Mouse (Mus musculus) forebrain, embryonic 14.5 days (tissue): ENCODE data around the gene Spo11. TPM values are rescaled to one million over a fixed set of nuclear protein-coding genes. Genes with fewer than 3 reads are reported as not detected.
A peak's percentile ranks its signal among the peaks of the same experiment; 100 is the strongest.

Experiments used
- ATAC-seq: fragments of 200-750 bp; cut with Nextera tagmentation; 2 replicates; pipeline ENCODE4 v1.8.0; 2017; ENCODE audit warnings: mild to moderate bottlenecking, moderate library complexity
- DNase-seq: peaks from one replicate; pipeline ENCODE4 v3.0.0-alpha.2; 2015; ENCODE audit warnings: low spot score
- H3K27ac ChIP-seq: fragments of 300-500 bp; sonication (generic); 2 replicates; pipeline ENCODE4 v1.5.1; 2014; ENCODE audit warnings: low read depth, mild to moderate bottlenecking, control low read depth, low read length, moderate library complexity
- H3K27me3 ChIP-seq: fragments of 300-500 bp; sonication (generic); replicated peaks from 2 replicates; pipeline ENCODE4 v1.6.1; 2014; ENCODE audit warnings: low read length, control low read depth, mixed read lengths; ENCODE audit not compliant: control insufficient read depth, insufficient read depth
- H3K36me3 ChIP-seq: fragments of 300-500 bp; sonication (generic); 2 replicates; pipeline ENCODE4 v1.6.1; 2014; ENCODE audit warnings: low read length, control low read depth; ENCODE audit not compliant: control insufficient read depth, insufficient read depth
- H3K4me1 ChIP-seq: fragments of 300-500 bp; sonication (generic); 2 replicates; pipeline ENCODE4 v1.6.1; 2014; ENCODE audit warnings: antibody characterized with exemption, low read length, control low read depth; ENCODE audit not compliant: control insufficient read depth, insufficient read depth
- H3K4me2 ChIP-seq: fragments of 300-500 bp; sonication (generic); 2 replicates; pipeline ENCODE4 v1.6.1; 2014; ENCODE audit warnings: mild to moderate bottlenecking, control low read depth, low read length
- H3K4me3 ChIP-seq: fragments of 300-500 bp; sonication (generic); 2 replicates; pipeline ENCODE4 v1.5.1; 2014; ENCODE audit warnings: low read depth, low read length, control low read depth
- H3K9ac ChIP-seq: fragments of 300-500 bp; sonication (generic); 2 replicates; pipeline ENCODE4 v1.6.1; 2014; ENCODE audit warnings: mild to moderate bottlenecking, low read length, control low read depth, moderate library complexity
- H3K9me3 ChIP-seq: fragments of 300-500 bp; sonication (generic); replicated peaks from 2 replicates; pipeline ENCODE4 v1.6.1; 2016; ENCODE audit warnings: low read length, control low read depth, mixed read lengths; ENCODE audit not compliant: control insufficient read depth
- WGBS: fragments of 180-500 bp; shearing (Covaris S2); extraction: QIAGEN DNeasy Blood & Tissue Kit; methylation state at CpG from one replicate; pipeline ENCODE4 v1.1.7; 2014; 5-methylcytosine and 5-hydroxymethylcytosine counted together
- polyA plus RNA-seq: library from polyadenylated mRNA; unstranded; fragments of >200 nt; fragmentation: Nextera tagmentation; extraction: Ambion mirVana; gene quantifications from 2 replicates; pipeline ENCODE4 v1.2.1, GENCODE M21; 2014

Spo11 gene
- polyA plus RNA-seq, 1 experiment from 2014 or later, result 0.95 TPM

GRCm38 (mm10) chr2:172996207-172996606 is 18.7 kb downstream of the Spo11 start:
- Histone ChIP-seq H3K27ac (no peak overlapping the region), H3K4me3 (no peak overlapping the region), H3K27me3 (no peaks in the 10 kb centered on the region), H3K9ac (no peak overlapping the region), H3K9me3 (no peaks in the 10 kb centered on the region), H3K4me2 (no peak overlapping the region), H3K36me3 (no peaks in the 10 kb centered on the region), H3K4me1 (peaks cover 4% of the 10 kb centered on the region)
- WGBS, result 13% methylated on average over 4 of the region's 4 CpGs
- ATAC-seq, result no peak
- peak; percentile 87 for DNase-seq

- DNase-seq (no peak), ATAC-seq (no peak)
- peaks cover 3% of the 10 kb centered on the region for H3K36me3 ChIP-seq
- H3K9me3 ChIP-seq, result no peaks in the 10 kb centered on the region
- H3K27me3 ChIP-seq, result no peaks in the 10 kb centered on the region
- H3K9ac ChIP-seq, result no peak overlapping the region
- H3K4me1 ChIP-seq, result peaks cover 7% of the 10 kb centered on the region
- no peak overlapping the region for H3K4me3 ChIP-seq
- no peak overlapping the region for H3K4me2 ChIP-seq
- H3K27ac ChIP-seq, result no peak overlapping the region
- WGBS, result 77% methylated on average over 11 of the region's 11 CpGs
Observed at GRCm38 (mm10) chr2:172997748-172998147, 20.2 kb downstream of the Spo11 start.

DNA sequence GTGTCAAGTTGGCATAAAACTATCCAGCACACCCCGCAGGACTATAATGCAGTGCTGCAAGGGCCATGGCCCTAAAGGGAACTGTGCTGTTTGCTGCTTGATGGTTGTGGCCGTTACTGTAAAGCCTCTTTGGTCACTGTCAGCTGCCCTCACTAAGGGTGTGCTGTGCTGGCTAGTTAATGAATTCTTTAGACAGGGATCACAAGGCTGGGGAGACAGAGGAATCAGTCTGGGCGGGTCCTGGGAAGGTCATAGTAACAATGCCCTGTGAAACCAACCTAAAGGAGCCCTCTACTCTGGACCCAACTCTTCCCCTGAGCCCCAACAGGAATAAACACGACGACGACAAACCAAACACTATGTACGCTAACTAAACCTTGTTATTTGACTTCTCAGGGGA is 21.0 kb downstream of the Spo11 start:
- Histone ChIP-seq H3K36me3 (peaks cover 10% of the 10 kb centered on the region), H3K27ac (no peak overlapping the region), H3K4me3 (no peak overlapping the region), H3K9me3 (no peaks in the 10 kb centered on the region), H3K4me2 (no peak overlapping the region), H3K27me3 (no peaks in the 10 kb centered on the region), H3K4me1 (peaks cover 7% of the 10 kb centered on the region), H3K9ac (no peak overlapping the region)
- DNase-seq, result no peak
- ATAC-seq, result no peak
- 67% methylated on average over 7 of the region's 7 CpGs for WGBS

GRCm38 (mm10) chr2:172999630-173000284 is 22.3 kb downstream of the Spo11 start, which contains the start of gene Rae1:
TSS of gene Rae1 (plus strand) at chr2:173000117.
- DNase-seq (peak; percentile 99), ATAC-seq (peak; percentile 95)
- H3K4me3 ChIP-seq, result peak within 1 kb of the TSS; percentile 97
- WGBS, result under 1% methylated on average over 43 of the region's 45 CpGs
- H3K27ac ChIP-seq, result peak within 1 kb of the TSS; percentile 86
- peaks cover 23% of the 10 kb centered on the region for H3K36me3 ChIP-seq
- H3K4me1 ChIP-seq, result peaks cover 7% of the 10 kb centered on the region
- no peaks in the 10 kb centered on the region for H3K27me3 ChIP-seq
- H3K9ac ChIP-seq, result peak within 1 kb of the TSS; percentile 89
- no peaks in the 10 kb centered on the region for H3K9me3 ChIP-seq
- H3K4me2 ChIP-seq, result peak within 1 kb of the TSS; percentile 87

- H3K9me3 ChIP-seq, result no peaks in the 10 kb centered on the region
- no peaks in the 10 kb centered on the region for H3K27me3 ChIP-seq
- H3K9ac ChIP-seq, result peak overlapping the region; percentile 89
- H3K4me2 ChIP-seq, result peak overlapping the region; percentile 87
- under 1% methylated on average over 42 of the region's 42 CpGs for WGBS
- H3K27ac ChIP-seq, result peak overlapping the region; percentile 86
- H3K4me3 ChIP-seq, result peak overlapping the region; percentile 97
- peak; percentile 78 for ATAC-seq
- H3K4me1 ChIP-seq, result peaks cover 7% of the 10 kb centered on the region
- DNase-seq, result no peak
- H3K36me3 ChIP-seq, result peaks cover 28% of the 10 kb centered on the region
Observed at GRCm38 (mm10) chr2:173000285-173000652, 22.8 kb downstream of the Spo11 start.

- Histone ChIP-seq H3K9ac (peak overlapping the region; percentile 89), H3K27ac (peak overlapping the region; percentile 86)
Observed at GRCm38 (mm10) chr2:173000921-173001320, 23.4 kb downstream of the Spo11 start.

DNA sequence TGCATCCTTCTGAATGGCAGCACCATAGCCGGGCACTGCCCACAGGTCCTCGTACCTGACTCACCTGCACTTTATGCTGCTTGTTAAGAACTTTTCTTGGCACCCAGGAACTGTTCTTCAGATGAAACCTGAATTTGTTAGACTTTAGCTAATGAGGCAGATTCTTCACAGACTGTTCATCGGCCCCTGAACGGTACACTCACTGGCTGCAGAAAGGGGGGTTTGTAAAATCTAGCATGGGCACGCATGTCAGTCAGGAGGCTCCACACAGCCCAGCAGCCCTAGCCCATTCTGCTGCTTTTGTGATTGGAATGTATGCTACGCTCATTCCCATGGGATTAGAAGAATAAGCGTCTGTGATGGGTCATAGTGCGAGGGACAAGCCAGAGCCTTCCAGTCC is 26.2 kb downstream of the Spo11 start:
- DNase-seq (no peak), ATAC-seq (no peak)
- Histone ChIP-seq H3K4me2 (no peak overlapping the region), H3K9ac (no peak overlapping the region), H3K36me3 (peaks cover 62% of the 10 kb centered on the region), H3K9me3 (no peaks in the 10 kb centered on the region), H3K4me1 (peaks cover 7% of the 10 kb centered on the region), H3K4me3 (no peak overlapping the region), H3K27me3 (no peaks in the 10 kb centered on the region), H3K27ac (no peak overlapping the region)
- WGBS, result 92% methylated on average over 8 of the region's 8 CpGs

More at GRCm38 (mm10) chr2:173000921-173001320, 23.4 kb downstream of the Spo11 start:
- ATAC-seq (peak; percentile 33; the same call in 1 of the 2 replicates), DNase-seq (peak; percentile 79)
- Histone ChIP-seq H3K9me3 (no peaks in the 10 kb centered on the region), H3K36me3 (peaks cover 34% of the 10 kb centered on the region), H3K4me1 (peaks cover 7% of the 10 kb centered on the region), H3K27me3 (no peaks in the 10 kb centered on the region), H3K4me3 (peak overlapping the region; percentile 97), H3K4me2 (peak overlapping the region; percentile 87)
- WGBS, result 22% methylated on average over 8 of the region's 8 CpGs

GRCm38 (mm10) chr2:173010220-173010717 is 32.8 kb downstream of the Spo11 start:
- ATAC-seq (no peak), DNase-seq (no peak)
- H3K36me3 ChIP-seq, result peaks cover 99% of the 10 kb centered on the region
- H3K4me2 ChIP-seq, result no peak overlapping the region
- 74% methylated on average over 3 of the region's 3 CpGs for WGBS
- H3K4me1 ChIP-seq, result no peaks in the 10 kb centered on the region
- H3K9me3 ChIP-seq, result no peaks in the 10 kb centered on the region
- H3K4me3 ChIP-seq, result no peak overlapping the region
- no peaks in the 10 kb centered on the region for H3K27me3 ChIP-seq
- no peak overlapping the region for H3K9ac ChIP-seq
- H3K27ac ChIP-seq, result no peak overlapping the region

GRCm38 (mm10) chr2:173011440-173011839 is 33.9 kb downstream of the Spo11 start:
- H3K9ac ChIP-seq, result no peak overlapping the region

More at GRCm38 (mm10) chr2:173011440-173011839, 33.9 kb downstream of the Spo11 start:
- H3K36me3 ChIP-seq, result peaks cover 98% of the 10 kb centered on the region
- DNase-seq (no peak), ATAC-seq (no peak)
- no peak overlapping the region for H3K27ac ChIP-seq
- H3K9me3 ChIP-seq, result no peaks in the 10 kb centered on the region
- H3K4me3 ChIP-seq, result no peak overlapping the region
- H3K4me2 ChIP-seq, result no peak overlapping the region
- H3K4me1 ChIP-seq, result no peaks in the 10 kb centered on the region
- WGBS, result 97% methylated on average over 8 of the region's 8 CpGs
- no peaks in the 10 kb centered on the region for H3K27me3 ChIP-seq
